Mouse (Mus musculus): Measurements from ENCODE around the gene Pcid2. TPM values are rescaled to one million over a fixed set of nuclear protein-coding genes. Genes with fewer than 3 reads are reported as not detected.
"Not testable (repeated sequence)": the region's sequence is repeated elsewhere in the genome, so short reads cannot be mapped to it uniquely, and the experiment has no call there.

The Pcid2 gene
- total RNA-seq (2021): 10 to 100 TPM; 27.8 to 30.7 TPM
- long read RNA-seq, experiment 1, transcript Pcid2-201 (14 exons, 2,860 nt): major isoform, 19 of 24 reads
- long read RNA-seq, experiment 1, partial matches to known transcripts: 1 of 24 reads
- long read RNA-seq, experiment 1, other reads (novel, unspliced or antisense): 4 of 24 reads
- long read RNA-seq, experiment 2, transcript Pcid2-201 (14 exons, 2,860 nt): major isoform, 12 of 16 reads
- long read RNA-seq, experiment 2, partial matches to known transcripts: 1 of 16 reads
- long read RNA-seq, experiment 2, other reads (novel, unspliced or antisense): 3 of 16 reads

- DNase-seq (ENCODE audit: extremely low spot score in 1 of 2, low spot score in 2 of 2): peak; percentile 96 to 97
- peak within 1 kb of the TSS; percentile 97 for H3K4me3 ChIP-seq
- intact Hi-C loops (cut with DNase I): loop anchor here (1.0 to 2.0 kb wide), 3 partner anchors 77 to 208 kb away; no protein-coding TSS in a partner anchor
- H3K27ac ChIP-seq: peak within 1 kb of the TSS; percentile 96
- peak; percentile 60 for TF ChIP-seq CTCF (IDR thresholded peaks at IDR 0.05)
Measured at GRCm38 (mm10) chr8:13105087-13105881, at the start of gene Pcid2, which contains the start of gene Cul4a. Gene Pcid2 (minus strand): TSS chr8:13105459. Gene Cul4a (plus strand): TSS chr8:13105621.

GRCm38 (mm10) chr8:13154099-13154498 is 48.8 kb upstream of the Pcid2 start:
- Histone ChIP-seq H3K27ac (no peak overlapping the region), H3K4me3 (no peak overlapping the region)
- no peak for DNase-seq (ENCODE audit: extremely low spot score in 1 of 2, low spot score in 2 of 2)
- no peak for TF ChIP-seq CTCF (IDR thresholded peaks at IDR 0.05)
- intact Hi-C loops (cut with DNase I): no loop called here

GRCm38 (mm10) chr8:13150929-13151328 is 45.7 kb upstream of the Pcid2 start:
- Histone ChIP-seq H3K4me3 (no peak overlapping the region), H3K27ac (no peak overlapping the region)
- TF ChIP-seq CTCF (IDR thresholded peaks at IDR 0.05): no peak
- no peak for DNase-seq (ENCODE audit: extremely low spot score in 1 of 2, low spot score in 2 of 2)
- intact Hi-C loops (cut with DNase I): no loop called here

DNA sequence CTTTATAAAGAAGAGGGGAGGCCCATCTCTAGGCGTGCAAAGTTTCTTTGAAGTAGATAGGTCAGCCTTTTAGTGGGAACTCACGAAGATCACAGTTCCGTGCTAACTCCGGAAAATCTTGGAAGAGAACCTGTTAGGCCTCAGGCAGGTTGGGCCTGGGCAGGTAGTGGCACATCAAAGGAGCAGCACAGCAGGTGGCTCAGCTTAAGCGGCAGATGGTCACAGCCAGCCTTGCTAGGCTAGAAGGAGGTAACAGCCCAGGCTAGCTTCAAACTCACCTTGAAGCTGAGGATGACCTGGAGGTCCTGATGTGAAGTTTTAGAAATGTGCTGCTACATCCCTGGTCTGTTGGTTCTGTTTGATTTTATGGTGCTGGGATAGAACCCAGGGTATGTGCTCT is 44.6 kb upstream of the Pcid2 start:
- no peak for TF ChIP-seq CTCF (IDR thresholded peaks at IDR 0.05)
- Histone ChIP-seq H3K4me3 (no peak overlapping the region), H3K27ac (no peak overlapping the region)
- DNase-seq (ENCODE audit: extremely low spot score in 1 of 2, low spot score in 2 of 2): no peak
- intact Hi-C loops (cut with DNase I): loop anchor here (5.0 kb wide), 1 partner anchor 62 kb away; no protein-coding TSS in a partner anchor

GRCm38 (mm10) chr8:13149287-13149686 is 44.0 kb upstream of the Pcid2 start:
- intact Hi-C loops (cut with DNase I): loop anchor here (5.0 kb wide), 1 partner anchor 63 kb away; no protein-coding TSS in a partner anchor
- Histone ChIP-seq H3K4me3 (no peak overlapping the region), H3K27ac (no peak overlapping the region; the same call in 1 of the 2 replicates)
- TF ChIP-seq CTCF (IDR thresholded peaks at IDR 0.05): peak; percentile 31
- DNase-seq (ENCODE audit: extremely low spot score in 1 of 2, low spot score in 2 of 2): no peak

- no peak for TF ChIP-seq CTCF (IDR thresholded peaks at IDR 0.05)
- no peak for DNase-seq (ENCODE audit: extremely low spot score in 1 of 2, low spot score in 2 of 2)
- Histone ChIP-seq H3K4me3 (no peak overlapping the region), H3K27ac (no peak overlapping the region)
- intact Hi-C loops (cut with DNase I): loop anchor here (5.0 kb wide), 1 partner anchor 64 kb away; no protein-coding TSS in a partner anchor
Measured at GRCm38 (mm10) chr8:13148476-13148875, 43.2 kb upstream of the Pcid2 start.

- no peak for DNase-seq (ENCODE audit: extremely low spot score in 1 of 2, low spot score in 2 of 2)
- H3K27ac ChIP-seq: no peak overlapping the region
- intact Hi-C loops (cut with DNase I): no loop called here
- no peak for TF ChIP-seq CTCF (IDR thresholded peaks at IDR 0.05)
- no peak overlapping the region for H3K4me3 ChIP-seq
Measured at GRCm38 (mm10) chr8:13141681-13142080, 36.4 kb upstream of the Pcid2 start.

DNA sequence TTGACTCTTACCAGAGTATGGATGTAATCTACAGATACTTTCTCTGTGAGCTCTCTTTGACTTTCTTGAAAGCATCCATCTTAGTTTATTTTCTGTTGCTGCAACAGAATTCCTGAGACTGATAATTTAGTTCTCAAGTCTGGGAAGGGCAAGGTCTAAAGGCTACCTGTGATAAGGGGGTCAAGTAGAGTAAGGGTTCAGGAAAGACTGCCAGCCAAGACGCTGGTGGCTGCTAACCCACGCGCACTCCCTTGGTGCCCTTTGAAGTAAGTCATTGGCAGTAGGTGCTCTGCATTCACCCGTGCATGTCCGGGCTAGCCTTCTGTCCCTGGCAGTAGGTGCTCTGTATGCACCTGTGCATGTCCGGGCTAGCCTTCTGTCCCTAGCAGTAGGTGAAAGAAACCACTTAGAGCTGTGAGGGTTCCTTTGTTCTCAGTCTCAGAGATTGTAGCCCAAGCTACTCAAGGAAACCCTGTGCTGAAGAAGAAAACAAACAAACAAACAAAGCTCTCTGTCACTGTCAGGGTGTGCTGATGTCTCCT is 34.5 kb upstream of the Pcid2 start:
- no peak for TF ChIP-seq CTCF (IDR thresholded peaks at IDR 0.05)
- H3K27ac ChIP-seq: no peak overlapping the region
- H3K4me3 ChIP-seq: no peak overlapping the region
- no peak for DNase-seq (ENCODE audit: extremely low spot score in 1 of 2, low spot score in 2 of 2)
- intact Hi-C loops (cut with DNase I): no loop called here

- peak; percentile 26 to 59 for DNase-seq (ENCODE audit: extremely low spot score in 1 of 2, low spot score in 2 of 2)
- H3K4me3 ChIP-seq, H3K27ac ChIP-seq: not testable (repeated sequence)
- intact Hi-C loops (cut with DNase I): loop anchor here (2.0 to 5.0 kb wide), 2 partner anchors 83 to 120 kb away; partner anchors contain the start of gene Adprhl1
- TF ChIP-seq CTCF (IDR thresholded peaks at IDR 0.05): peak; percentile 79
Measured at GRCm38 (mm10) chr8:13132220-13132619, 27.0 kb upstream of the Pcid2 start.

GRCm38 (mm10) chr8:13124897-13125296 is 19.6 kb upstream of the Pcid2 start:
- intact Hi-C loops (cut with DNase I): no loop called here
- H3K27ac ChIP-seq: no peak overlapping the region
- H3K4me3 ChIP-seq: no peak overlapping the region
- no peak for DNase-seq (ENCODE audit: extremely low spot score in 1 of 2, low spot score in 2 of 2)
- TF ChIP-seq CTCF (IDR thresholded peaks at IDR 0.05): no peak

DNA sequence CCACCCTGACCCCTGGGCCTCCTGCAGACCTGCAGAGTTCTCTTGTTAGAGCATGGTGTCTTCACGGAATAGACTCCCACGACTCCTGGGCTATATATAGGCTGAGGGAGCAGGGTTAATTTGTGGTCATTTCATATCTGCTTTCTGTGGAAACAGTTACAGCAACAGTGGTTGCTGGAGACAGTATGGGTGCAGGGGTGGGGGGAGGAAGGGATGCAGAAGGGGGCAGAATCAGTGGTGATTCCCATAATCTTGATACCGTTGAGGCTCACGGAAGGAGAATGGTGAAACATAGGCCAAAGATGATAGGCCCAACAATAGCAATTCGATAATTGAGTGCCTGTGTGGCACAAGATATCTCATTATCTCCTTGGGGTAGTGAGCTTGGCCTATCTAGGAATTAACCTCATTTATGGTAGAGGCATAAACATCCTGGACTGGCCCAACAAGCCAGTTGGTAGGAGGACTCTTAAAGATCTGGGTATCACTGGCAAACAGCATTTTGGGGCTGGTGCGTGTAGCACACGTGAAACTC is 17.7 kb upstream of the Pcid2 start:
- H3K4me3 ChIP-seq: no peak overlapping the region
- DNase-seq (ENCODE audit: extremely low spot score in 1 of 2, low spot score in 2 of 2): no peak
- no peak for TF ChIP-seq CTCF (IDR thresholded peaks at IDR 0.05)
- no peak overlapping the region for H3K27ac ChIP-seq
- intact Hi-C loops (cut with DNase I): no loop called here

All from left cerebral cortex, adult 2 months (tissue).